Mouse (Mus musculus) cerebellum, adult 11-12 months (tissue): Measurements from ENCODE around the gene Ptger2.
"Not testable (repeated sequence)": the region's sequence is repeated elsewhere in the genome, so short reads cannot be mapped to it uniquely, and the experiment has no call there.

Experiments
- DNase-seq: peaks from one replicate; pipeline ENCODE4 v3.0.0; 2022

The Ptger2 gene

DNA sequence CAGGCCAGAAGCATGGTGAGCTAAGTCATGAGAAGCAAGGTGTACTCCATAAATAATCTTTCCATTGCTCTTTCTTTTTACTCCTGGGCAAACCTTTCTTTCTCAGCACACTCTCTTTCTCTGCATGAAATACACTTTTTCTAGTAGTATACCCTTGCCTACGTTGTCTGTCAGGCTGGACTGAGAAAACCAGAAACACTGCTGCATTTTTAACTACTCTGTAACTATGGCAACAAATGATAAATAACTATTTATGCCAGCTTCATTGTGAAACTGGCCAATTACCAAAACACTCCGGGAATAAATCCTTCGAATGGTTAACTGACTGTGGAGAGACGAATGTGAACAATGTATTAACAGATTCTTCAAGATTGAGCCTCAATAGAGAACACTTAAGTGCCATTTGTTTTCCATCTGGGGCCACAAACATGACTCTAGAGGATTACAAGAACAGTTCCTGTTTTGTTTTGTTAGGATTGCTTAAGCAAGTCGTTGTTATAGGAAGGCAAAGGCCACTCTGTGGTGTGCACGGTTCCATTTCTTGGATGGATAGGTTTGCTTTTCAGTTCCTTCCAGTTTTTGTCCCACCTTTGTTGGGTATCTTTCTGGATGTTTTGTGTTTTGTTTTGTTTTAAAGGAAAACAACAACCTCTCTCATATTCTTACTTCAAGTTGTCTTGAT is at the start of gene Ptger2:
Ptger2 (plus strand) TSS at position 522 of the 682 bp plus-strand sequence.
- DNase-seq, result not testable (repeated sequence)

DNA sequence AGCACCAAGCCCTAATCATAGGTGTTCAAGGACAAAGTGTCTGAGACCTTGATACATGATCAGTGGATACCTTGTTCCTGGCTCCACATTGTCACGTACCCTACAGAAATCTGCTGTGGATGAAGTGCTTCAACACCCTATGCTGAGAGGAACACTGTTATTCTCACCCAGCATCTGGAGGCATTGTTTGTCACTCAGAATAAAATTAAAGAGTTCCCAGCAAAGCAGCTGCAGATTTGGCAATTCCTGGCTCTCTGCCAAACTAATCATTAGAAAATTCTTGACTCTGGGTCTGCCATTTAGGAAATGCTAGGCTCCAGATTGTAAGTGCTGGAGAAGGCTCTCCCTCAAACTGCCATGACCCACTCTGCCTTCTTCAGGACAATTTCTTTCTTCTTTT is 27.2 kb upstream of the Ptger2 start:
- DNase-seq, result no peak

DNA sequence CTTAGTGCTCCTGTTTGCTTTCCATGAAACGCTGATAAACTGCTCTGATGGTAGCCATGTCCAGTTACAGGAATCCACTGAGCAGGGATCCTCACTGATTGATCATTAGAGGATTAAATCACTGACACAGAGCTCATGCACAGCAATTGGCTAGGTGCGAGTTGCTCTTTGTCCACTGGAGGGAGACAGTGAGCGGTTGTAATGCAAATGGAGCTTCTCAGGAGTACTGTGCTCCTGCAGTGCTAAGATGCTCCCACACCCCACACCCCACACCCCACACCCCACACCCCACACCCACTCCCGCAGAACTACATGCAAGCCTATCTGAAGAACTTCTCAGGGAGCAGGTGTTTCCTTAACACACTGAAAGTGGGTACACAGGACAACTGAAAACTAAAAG is 10.7 kb upstream of the Ptger2 start:
- not testable (repeated sequence) for DNase-seq

DNA sequence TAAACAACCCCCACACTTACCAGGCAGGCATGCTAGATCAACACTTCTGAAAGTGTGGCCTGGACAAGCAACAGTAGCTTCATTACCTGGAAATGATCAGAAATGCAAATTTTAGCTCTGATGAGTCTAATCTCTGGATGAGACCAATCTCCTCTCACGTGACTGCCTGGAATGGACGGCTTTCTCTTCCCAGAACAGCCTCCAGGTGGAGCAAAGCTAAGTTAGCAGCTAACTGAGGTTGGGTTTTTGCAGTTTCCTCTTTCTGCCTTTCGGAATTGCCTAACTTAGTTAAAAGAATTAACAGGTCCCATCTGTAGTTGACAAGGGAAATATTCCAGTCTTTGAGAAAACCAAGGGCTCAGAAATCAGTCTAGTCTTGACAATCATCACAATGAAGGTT is 8.1 kb upstream of the Ptger2 start:
- DNase-seq, result no peak

DNA sequence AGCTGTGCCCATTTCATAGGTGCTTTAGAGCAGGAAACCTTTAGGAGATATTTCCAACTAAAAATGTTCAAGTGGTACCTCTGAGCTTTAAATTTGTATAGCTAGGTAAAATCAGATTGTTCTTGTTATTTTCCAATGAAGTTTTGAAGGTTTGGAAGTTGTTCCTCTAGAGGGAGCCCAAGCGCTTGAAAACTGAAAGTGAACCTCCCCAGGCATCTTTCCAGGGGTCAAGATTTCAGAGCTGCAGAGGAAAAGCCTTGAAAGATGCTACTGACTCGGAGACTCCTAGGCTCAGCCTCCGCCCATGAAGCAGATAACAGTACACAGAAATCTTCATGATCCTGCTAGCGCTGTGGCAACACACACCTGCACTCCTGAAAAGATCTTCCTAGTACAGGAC is 6.5 kb upstream of the Ptger2 start:
- no peak for DNase-seq

DNA sequence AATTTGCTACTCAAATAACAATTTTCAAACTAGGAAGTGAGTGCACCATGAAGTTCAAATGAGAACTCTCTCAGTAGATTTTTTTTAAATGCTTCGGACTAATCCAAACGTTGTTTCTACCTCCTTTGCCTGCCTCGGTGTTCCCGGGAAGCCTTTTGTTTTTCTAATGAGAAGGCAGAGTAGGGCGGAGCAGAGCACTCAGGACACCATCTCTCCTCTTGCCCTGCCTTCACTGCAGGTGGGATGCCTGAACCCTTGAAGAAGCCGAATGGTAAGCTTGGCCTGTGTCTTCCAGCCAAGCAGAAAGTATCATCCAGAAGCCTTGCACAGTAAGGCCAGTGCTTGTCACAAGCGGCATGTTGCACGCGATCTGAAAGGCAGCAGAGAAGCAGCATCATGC is 3.9 kb upstream of the Ptger2 start:
- no peak for DNase-seq

DNA sequence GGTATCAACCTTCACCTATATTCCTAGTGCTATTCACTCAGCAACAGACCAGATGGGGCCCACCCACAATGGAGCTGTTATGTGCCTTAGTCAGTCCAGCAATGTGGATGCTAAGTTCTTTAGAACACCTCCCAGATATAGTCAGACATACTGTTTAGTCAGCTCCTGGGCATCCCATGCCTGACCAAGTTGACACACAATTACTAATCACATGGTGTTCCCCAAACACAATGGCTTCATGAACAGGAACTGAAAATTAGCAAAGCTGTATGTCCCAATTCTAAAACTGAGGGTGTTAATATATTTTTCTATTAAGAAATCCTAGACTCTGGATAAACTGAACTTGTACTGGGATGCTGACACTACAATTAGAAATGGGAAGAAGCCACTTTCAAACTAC is 1.7 kb upstream of the Ptger2 start:
- DNase-seq, result no peak

DNA sequence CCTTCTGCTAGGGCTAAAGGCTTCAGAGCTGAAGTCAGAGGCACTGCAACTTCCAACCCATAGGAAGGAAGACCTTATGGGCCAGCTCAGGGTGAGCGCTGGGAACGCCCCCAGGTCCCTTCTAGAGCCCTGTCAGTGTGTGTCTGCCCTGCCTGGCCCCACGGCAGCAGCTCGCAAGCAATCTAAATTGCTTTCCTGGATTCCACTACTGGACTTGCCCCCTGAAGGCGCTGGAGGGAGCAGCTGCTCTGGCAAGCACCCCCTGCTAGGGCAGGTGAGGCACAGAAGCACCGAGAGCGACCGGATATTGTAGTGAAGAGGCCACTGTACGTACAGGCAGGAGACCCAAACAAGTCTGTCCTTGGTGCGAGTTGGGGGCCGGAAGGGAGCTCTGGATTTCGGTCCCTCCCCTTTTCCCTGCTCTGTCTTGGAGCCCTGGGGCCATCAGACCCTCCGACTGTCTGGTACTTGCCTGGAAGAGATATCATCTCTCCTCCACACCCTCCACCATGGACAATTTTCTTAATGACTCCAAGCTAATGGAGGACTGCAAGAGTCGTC is 541 bp downstream of the Ptger2 start:
- DNase-seq, result no peak

DNA sequence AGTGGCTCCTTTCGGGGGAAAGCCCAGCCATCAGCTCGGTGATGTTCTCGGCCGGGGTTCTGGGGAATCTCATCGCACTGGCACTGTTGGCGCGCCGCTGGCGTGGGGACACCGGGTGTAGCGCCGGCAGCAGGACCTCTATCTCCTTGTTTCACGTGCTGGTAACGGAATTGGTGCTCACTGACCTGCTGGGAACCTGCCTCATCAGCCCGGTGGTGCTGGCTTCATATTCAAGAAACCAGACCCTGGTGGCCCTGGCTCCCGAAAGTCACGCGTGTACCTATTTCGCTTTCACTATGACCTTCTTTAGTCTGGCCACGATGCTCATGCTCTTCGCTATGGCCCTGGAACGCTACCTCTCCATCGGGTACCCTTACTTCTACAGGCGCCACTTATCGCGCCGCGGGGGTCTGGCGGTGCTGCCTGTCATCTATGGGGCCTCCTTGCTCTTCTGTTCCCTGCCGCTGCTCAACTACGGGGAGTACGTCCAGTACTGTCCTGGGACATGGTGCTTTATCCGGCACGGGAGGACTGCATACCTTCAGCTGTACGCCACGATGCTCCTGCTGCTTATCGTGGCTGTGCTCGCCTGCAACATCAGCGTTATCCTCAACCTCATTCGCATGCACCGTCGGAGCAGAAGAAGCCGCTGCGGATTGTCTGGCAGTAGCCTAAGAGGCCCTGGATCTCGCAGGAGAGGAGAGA is 1.2 kb downstream of the Ptger2 start:
- no peak for DNase-seq

DNA sequence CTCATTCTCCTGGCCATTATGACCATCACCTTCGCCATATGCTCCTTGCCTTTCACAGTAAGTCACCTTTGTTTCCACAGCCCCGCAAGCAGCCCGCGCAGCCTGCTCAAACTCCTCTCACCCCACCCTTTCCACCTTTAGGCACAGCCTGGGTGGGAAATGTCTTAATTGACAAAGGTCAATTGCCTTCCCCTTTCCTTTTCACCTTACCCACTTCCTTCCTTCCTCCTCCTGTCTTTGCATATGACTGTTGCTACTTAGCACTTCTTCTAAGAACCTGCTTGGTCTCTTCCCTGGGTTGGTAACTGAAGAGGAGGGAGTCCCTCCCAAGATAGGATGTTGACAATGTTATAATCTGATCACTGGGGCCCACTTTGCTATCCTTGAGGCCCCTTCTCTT is 1.8 kb downstream of the Ptger2 start:
- no peak for DNase-seq

DNA sequence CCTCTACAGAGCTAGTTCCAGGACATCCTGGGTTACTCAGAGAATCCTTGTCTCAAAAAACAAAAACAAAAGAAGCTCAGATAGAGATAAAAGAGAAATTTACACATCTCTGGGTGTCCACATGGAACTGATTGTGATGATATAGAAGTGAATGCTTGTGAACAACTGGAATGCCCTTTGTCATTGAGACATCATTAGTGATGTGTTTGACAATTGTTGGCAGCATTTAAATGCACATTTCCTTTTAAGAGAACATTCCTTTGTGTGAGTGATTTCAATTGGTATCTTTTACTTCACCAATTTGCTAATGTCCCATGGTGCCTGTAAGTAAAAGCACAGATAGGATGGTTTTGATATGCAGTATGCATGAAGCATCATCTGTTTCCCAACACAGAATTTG is 6.3 kb downstream of the Ptger2 start:
- no peak for DNase-seq

DNA sequence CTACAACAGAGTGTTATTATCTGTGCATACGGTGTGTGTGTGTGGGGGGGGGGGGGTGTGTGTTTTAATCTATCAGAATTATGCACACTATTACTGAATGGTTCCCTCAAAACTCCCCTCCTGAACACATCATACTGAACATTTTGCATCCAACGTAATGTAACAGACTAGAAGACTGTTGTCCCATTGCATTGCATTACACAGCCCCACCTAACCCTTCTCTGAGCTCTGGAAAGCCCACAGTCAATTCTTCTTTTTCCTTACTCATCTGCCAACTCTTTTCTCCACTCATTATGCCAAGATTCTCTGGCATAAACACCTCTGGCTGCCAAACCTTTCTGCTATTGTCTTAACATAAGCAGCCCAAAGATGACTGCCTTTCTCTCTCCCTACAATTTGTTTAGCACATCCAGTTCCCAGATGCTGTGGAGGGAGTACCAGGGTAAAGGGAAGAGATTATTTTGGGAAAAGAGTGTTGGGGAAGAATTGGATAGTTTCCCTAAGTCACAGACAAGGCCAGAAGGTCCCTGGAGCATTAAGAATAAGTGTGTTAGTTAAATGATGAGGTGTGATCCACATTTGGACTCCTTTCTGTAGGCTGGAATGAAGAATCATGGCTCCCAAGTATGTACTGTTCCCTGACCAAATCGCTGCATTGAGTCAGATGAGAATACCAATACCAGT is 12.2 kb downstream of the Ptger2 start:
- DNase-seq, result no peak

DNA sequence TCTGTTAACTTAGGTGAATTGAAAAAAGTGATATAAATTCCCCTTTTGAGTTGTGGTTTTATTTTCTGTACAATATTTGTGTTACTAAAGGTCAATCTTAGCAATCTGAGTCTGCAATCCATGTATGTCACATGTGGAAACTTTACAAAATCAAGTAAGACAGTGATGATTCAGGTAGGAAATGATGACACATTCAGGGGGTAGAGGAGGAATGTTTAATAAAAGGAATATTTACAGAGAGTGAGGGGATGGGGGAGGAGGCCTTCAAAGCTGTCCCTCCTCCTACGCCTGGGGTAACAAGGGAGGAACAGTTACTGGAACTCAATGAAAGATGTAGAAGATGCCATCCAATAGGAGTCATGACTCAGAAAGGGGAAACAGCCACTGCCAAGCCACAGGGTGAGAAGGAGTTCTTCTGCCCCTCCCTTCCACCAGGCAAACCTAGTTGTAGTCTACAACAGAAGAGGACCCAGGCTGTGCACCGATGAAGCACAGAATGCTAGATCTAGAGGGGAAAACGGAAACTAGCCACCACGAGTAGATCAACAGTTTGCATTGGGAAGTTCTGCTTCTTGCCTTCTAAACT is 17.8 kb downstream of the Ptger2 start:
- no peak for DNase-seq

DNA sequence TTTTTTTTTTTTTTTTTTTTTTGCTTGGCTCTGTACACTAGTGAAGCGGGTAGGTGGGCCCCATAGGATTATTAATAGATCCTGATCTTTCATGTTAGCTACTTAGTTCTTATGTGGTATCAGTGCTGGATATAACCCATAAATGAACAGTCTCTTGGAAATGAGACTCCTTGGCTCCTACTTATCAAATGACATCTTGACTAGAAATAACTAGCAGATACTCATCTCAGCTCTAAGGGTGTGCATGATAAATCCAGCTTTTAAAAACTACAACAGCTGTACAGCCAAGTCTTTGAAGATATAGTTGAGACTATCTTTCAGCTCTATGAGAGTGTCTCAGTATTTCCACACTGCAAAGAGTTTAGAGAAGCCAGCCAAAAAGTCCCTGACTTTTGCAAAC is 21.2 kb downstream of the Ptger2 start:
- DNase-seq, result no peak

DNA sequence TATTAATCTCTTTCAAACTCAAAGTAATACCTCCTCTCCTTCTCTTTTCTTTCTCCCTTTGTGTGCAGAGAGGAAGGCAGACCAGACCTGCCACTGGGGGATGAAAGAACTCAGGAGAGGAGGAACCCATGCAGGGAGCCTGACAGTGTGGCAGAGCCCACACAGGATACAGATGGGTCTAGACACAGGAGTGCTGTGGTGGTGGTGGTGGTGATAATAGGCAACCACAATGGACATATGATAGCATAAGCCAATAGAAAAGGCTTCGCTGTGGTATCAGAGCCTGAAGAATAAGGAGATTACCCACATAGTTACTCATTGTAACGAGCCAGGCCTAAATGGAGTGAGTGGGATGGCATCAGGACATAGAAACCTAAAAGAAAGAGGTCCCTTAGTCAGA is 23.3 kb downstream of the Ptger2 start:
- no peak for DNase-seq

DNA sequence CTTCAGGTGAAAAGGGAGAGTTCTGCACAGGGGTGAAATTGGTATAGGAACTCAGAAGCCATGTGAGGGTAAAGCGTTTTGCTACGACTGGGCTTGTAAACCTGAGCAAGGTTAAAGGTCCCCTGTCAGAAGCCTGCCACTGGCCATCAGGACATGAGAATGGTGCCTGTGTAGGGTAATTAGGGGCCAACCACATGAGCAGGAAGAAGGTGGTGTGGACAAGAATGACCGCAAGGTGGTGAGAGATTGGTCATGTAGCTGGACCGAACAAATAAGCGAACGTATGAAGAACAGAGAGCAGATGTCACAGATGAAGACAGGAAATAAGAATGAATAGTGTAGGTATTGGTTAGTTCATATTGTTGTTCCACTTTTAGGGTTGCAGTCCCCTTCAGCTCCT is 23.7 kb downstream of the Ptger2 start:
- no peak for DNase-seq

DNA sequence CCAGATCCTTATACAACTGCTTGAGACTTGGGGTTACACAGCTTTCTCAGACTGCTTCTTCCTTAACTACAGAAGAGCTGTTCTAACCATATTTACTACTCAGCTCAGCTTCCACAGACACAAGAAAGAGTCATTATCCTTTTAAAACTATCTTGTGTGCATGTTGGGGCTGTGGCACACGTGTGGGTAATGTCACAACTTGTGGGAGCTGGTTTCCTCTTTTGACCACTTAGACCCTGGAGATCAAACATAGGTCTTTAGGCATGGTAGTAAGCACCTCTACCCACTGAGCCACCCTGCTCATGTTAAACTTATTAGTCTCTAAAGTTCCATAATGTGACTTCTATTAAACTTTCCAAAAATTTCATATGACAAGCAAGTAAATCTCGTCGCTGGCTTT is 33.6 kb downstream of the Ptger2 start:
- no peak for DNase-seq

DNA sequence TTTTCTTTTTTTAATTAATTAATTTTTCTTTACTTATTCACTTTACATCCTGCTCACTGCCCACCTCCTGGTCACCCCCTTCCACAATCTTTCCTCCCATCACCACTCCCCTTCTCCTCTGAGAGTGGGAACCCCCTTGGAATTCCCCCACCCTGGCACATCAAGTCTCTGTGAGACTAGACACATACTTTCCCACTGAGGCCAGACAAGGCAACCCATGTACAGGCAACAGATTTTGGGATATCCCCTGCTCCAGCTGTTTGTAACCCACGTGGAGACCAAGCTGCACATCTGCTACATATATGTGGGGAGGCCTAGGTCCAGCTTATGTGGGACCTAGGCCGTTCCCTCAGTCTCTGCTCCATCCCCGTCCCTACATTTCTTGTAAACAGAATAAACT is 46.3 kb downstream of the Ptger2 start:
- no peak for DNase-seq

DNA sequence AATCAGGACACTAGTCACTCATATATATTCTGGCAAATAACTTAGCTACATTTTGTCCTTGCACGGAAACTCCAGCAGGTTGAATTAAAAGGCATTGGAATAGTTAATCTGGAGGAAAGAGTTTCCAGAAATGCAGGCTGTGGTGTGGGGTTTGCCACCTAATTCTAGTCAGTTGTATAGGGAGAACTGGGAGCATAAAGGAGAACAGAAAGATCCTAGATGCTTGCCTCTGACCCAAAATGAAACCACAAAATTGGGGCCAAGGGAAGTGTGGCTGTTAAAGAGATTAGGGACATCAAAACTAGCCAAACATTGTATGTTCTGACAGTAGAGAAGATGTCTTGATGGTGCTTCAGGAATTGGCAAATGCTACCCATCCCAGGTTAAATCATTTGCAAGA is 48.6 kb downstream of the Ptger2 start:
- no peak for DNase-seq

DNA sequence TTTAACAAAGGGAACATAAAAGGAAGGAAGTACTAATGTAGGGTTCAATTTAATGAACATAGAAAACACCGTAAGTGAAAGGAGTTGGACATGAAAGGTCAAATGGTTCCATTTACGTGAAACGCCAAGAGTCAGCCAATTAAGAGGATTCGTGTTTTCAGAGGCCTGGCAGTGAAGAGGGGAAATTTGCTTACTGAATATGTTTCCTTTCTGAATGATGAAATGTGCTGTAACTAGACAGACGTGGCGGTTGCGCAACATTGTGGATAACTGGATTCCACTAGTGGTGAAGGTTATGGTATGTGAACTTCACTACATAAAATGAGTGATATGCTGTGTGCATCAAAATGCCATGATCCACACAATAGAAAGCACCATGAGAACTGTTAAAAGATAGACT is 50.1 kb downstream of the Ptger2 start:
- no peak for DNase-seq

DNA sequence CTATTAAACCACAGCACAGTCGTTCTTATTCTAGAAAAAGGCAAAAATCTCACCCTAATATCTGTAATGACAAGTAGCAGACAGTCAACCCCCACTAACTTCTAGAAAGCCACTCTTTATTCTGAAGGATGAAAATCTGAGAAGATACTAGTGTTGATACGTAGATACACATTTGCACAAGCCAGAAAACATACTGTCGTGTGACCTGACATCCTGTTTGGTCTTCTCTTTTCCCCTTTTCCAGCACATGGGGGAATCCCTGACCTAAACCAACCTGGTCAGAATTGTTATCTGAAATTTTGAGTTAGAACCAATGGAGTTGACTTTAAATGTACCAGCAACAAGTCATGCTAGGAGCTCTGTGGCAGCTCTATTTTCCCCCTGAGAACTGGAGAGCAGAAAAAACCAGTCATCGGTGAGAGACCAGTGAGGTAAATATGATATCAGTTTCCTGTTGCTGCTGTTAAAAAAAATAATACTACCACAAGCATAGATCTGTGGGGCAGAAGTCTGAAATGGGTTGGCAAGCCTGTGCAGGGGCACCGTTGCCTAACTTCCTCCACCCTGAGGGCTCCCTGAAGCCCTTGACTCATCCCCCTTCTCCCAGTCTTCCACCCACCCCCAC is 53.0 kb downstream of the Ptger2 start:
- DNase-seq, result no peak

DNA sequence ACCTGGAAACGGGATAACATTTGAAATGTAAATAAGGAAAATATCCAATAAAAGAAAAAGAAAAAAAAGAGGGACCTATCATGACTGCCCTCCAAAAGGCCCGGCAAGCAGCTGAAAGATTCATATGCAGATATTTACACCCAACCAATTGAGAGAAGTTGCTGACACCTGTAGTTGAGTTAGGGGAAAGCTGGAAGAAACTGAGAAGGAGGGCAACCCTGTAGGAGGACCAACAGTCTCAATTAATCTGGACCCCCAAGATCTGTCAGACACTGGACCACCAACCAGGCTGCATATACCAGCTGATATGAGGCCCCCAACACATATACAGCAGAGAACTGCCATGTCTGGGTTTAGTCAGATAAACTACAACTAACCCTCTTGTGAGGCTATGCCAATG is 60.1 kb downstream of the Ptger2 start:
- no peak for DNase-seq
